Mouse (Mus musculus) c-Kit-positive CD71-positive TER-119-negative erythroid progenitor cells, embryonic 14.5 days (primary cell): ENCODE results near the gene Pfn3.

Source experiments
- DNase-seq: peaks from one replicate; pipeline ENCODE4 v3.0.0-alpha.2; 2013; ENCODE audit warnings: low read depth

Gene Pfn3

GRCm38 (mm10) chr13:55430566-55430965 is 15.5 kb upstream of the Pfn3 start:
- no peak for DNase-seq

GRCm38 (mm10) chr13:55429226-55429888 is 14.3 kb upstream of the Pfn3 start:
- no peak for DNase-seq

GRCm38 (mm10) chr13:55426613-55427012 is 11.6 kb upstream of the Pfn3 start, which contains the start of gene F12:
TSS of gene F12 (minus strand) at chr13:55426793.
- no peak for DNase-seq

GRCm38 (mm10) chr13:55420933-55421800 is 6.1 kb upstream of the Pfn3 start:
- DNase-seq: no peak

- no peak for DNase-seq
Observed at GRCm38 (mm10) chr13:55420018-55420932, 5.2 kb upstream of the Pfn3 start.

GRCm38 (mm10) chr13:55419142-55419541 is 4.1 kb upstream of the Pfn3 start:
- no peak for DNase-seq

- DNase-seq: peak; percentile 65
Observed at GRCm38 (mm10) chr13:55418004-55418403, 3.0 kb upstream of the Pfn3 start.

GRCm38 (mm10) chr13:55413333-55413732 is 1.7 kb downstream of the Pfn3 start:
- DNase-seq: no peak

GRCm38 (mm10) chr13:55412643-55413307 is 2.3 kb downstream of the Pfn3 start:
- DNase-seq: no peak

- DNase-seq: no peak
Observed at GRCm38 (mm10) chr13:55411826-55412225, 3.2 kb downstream of the Pfn3 start.

- DNase-seq: no peak
Observed at GRCm38 (mm10) chr13:55408546-55409120, 6.4 kb downstream of the Pfn3 start.

GRCm38 (mm10) chr13:55407341-55407740 is 7.7 kb downstream of the Pfn3 start:
- no peak for DNase-seq

GRCm38 (mm10) chr13:55405783-55406390 is 9.1 kb downstream of the Pfn3 start:
- no peak for DNase-seq

- DNase-seq: peak; percentile 47
Observed at GRCm38 (mm10) chr13:55404853-55405782, 9.9 kb downstream of the Pfn3 start.

- DNase-seq: no peak
Observed at GRCm38 (mm10) chr13:55403935-55404852, 10.8 kb downstream of the Pfn3 start.

- no peak for DNase-seq
Observed at GRCm38 (mm10) chr13:55403266-55403665, 11.8 kb downstream of the Pfn3 start.

- no peak for DNase-seq
Observed at GRCm38 (mm10) chr13:55400039-55400346, 15.0 kb downstream of the Pfn3 start.

- no peak for DNase-seq
Observed at GRCm38 (mm10) chr13:55399300-55400038, 15.6 kb downstream of the Pfn3 start.
